Mouse (Mus musculus): ENCODE measurements at regions not wholly inside any gene's neighbourhood (a gene's known extent, or its start where the extent isn't known, plus 50 kb on each side); places are given as distances from the start of the nearest gene placed in this dataset.
"Not testable (repeated sequence)": the region's sequence is repeated elsewhere in the genome, so short reads cannot be mapped to it uniquely, and the experiment has no call there.

DNA sequence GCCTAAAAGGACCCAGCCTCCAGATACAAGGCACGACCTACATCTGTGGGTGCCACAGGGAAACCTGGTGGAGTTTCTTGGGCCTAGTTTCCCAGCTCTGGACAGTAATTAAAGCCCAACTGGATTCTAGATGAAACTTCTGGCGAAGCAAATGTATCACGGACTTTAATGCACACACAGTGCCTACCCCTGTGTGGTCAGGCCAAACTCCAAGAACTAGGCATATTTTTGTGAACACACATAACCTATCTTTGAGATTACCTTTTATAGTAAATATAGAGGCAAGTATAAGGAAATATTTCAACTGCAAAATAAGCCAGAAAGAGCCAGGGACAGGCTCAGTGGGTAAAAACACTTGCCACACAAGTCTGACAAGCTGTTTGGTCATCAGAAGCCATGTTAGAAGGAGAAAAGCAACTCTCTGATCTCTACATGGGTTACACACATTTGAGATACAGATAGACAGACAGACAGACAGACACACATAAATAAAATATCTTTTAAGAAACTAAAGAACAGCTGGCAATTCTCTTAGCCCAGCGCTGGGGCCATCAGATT lies 63.7 kb upstream of the Cpm start:
- Histone ChIP-seq H3K4me2 (replicated peaks; ENCODE audit: low read depth) (no peak overlapping the region), H3K36me3 (ENCODE audit: control insufficient read depth, insufficient read depth, low read length) (no peaks in the 10 kb centered on the region), H3K4me1 (replicated peaks; ENCODE audit: control insufficient read depth, insufficient read depth) (no peaks in the 10 kb centered on the region), H3K4me3 (ENCODE audit: low read depth, low read length) (no peak overlapping the region), H3K9ac (ENCODE audit: low read length) (no peak overlapping the region), H3K9me3 (ENCODE audit: control insufficient read depth, low read length) (no peaks in the 10 kb centered on the region), H3K27ac (replicated peaks) (no peak overlapping the region), H3K27me3 (ENCODE audit: control insufficient read depth, insufficient read depth, low read length) (no peaks in the 10 kb centered on the region)
- DNase-seq (ENCODE audit: low spot score) (no peak), ATAC-seq (ENCODE audit: low FRiP score, low TSS enrichment) (no peak)
- no peak for TF ChIP-seq EP300 (optimal IDR thresholded peaks at IDR 0.05)
- no peak for TF ChIP-seq CTCF (IDR thresholded peaks at IDR 0.05; ENCODE audit: low read depth)
- 90% methylated on average over 4 of the region's 4 CpGs for WGBS

- Histone ChIP-seq H3K4me3 (ENCODE audit: low read depth, low read length) (no peak overlapping the region), H3K4me1 (replicated peaks; ENCODE audit: control insufficient read depth, insufficient read depth) (no peaks in the 10 kb centered on the region), H3K9me3 (ENCODE audit: control insufficient read depth, low read length) (no peaks in the 10 kb centered on the region), H3K27ac (replicated peaks) (no peak overlapping the region), H3K27me3 (ENCODE audit: control insufficient read depth, insufficient read depth, low read length) (no peaks in the 10 kb centered on the region), H3K9ac (ENCODE audit: low read length) (no peak overlapping the region), H3K36me3 (ENCODE audit: control insufficient read depth, insufficient read depth, low read length) (no peaks in the 10 kb centered on the region), H3K4me2 (replicated peaks; ENCODE audit: low read depth) (no peak overlapping the region)
- TF ChIP-seq EP300 (optimal IDR thresholded peaks at IDR 0.05): no peak
- no peak for TF ChIP-seq CTCF (IDR thresholded peaks at IDR 0.05; ENCODE audit: low read depth)
- WGBS: 93% methylated on average over 3 of the region's 3 CpGs
- DNase-seq (ENCODE audit: low spot score) (no peak), ATAC-seq (ENCODE audit: low FRiP score, low TSS enrichment) (no peak)
Measured at GRCm38 (mm10) chr10:117565110-117565509, 64.2 kb upstream of the Cpm start.

DNA sequence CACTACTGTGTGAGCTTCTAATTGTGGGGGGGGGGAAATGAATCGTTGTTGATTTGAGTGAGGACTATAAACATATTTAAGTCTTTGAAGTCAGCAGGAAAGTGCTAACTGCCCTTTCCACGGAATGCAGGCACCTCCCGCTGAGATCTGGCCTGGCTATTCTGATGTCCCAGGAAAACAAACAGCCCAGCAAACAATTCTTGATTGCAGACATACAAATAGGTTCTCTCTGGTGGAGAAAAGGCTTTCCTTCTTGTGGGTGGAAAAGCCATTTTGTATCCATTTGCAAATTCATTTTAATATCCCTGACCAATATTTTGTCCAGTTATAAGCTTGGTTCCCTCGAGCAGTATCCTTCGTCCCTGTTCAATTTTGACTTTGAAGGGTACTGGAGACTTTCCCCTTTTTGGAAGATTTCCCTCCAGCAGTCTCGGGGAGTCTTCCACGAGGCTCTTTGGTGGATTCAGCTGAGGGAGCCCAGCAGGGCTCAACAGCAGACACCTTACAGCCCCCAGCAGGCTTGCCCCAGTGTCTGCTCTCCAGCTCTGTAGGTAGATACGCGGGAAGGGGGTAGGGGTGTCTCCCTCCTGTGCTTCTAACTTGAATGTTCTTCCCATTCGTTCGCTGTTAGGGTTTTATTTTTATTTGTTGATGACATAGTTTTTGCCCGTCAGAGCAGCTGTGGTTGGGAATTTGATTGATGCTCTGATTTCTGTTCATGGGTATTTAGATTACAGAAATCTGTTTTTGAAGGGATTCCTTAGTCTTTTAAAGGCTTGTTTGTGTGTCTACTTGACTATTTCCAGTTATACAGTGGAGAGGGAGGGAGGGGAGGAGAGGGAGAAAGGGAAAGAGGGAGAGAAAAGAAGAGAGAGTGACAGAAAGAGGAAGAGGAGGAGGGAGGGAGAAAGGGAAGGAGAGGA lies 64.9 kb upstream of the Cpm start:
- 46% methylated on average over 12 of the region's 12 CpGs for WGBS

GRCm38 (mm10) chr10:117563429-117564117 lies 65.7 kb upstream of the Cpm start:
- Histone ChIP-seq H3K4me1 (replicated peaks; ENCODE audit: control insufficient read depth, insufficient read depth) (no peaks in the 10 kb centered on the region), H3K4me3 (ENCODE audit: low read depth, low read length) (no peak overlapping the region), H3K27ac (replicated peaks) (no peak overlapping the region), H3K9me3 (ENCODE audit: control insufficient read depth, low read length) (no peaks in the 10 kb centered on the region), H3K36me3 (ENCODE audit: control insufficient read depth, insufficient read depth, low read length) (no peaks in the 10 kb centered on the region), H3K27me3 (ENCODE audit: control insufficient read depth, insufficient read depth, low read length) (no peaks in the 10 kb centered on the region), H3K4me2 (replicated peaks; ENCODE audit: low read depth) (no peak overlapping the region), H3K9ac (ENCODE audit: low read length) (no peak overlapping the region)
- WGBS: 58% methylated on average over 8 of the region's 8 CpGs
- TF ChIP-seq EP300 (optimal IDR thresholded peaks at IDR 0.05) (no peak), CTCF (IDR thresholded peaks at IDR 0.05; ENCODE audit: low read depth) (no peak)
- ATAC-seq (ENCODE audit: low FRiP score, low TSS enrichment): no peak
- DNase-seq (ENCODE audit: low spot score): no peak

More for the DNA sequence above, 64.9 kb upstream of the Cpm start:
- Histone ChIP-seq H3K27me3 (ENCODE audit: control insufficient read depth, insufficient read depth, low read length) (no peaks in the 10 kb centered on the region), H3K9me3 (ENCODE audit: control insufficient read depth, low read length) (no peaks in the 10 kb centered on the region), H3K4me1 (replicated peaks; ENCODE audit: control insufficient read depth, insufficient read depth) (no peaks in the 10 kb centered on the region), H3K27ac (replicated peaks) (no peak overlapping the region), H3K9ac (ENCODE audit: low read length) (no peak overlapping the region), H3K36me3 (ENCODE audit: control insufficient read depth, insufficient read depth, low read length) (no peaks in the 10 kb centered on the region), H3K4me2 (replicated peaks; ENCODE audit: low read depth) (no peak overlapping the region), H3K4me3 (ENCODE audit: low read depth, low read length) (no peak overlapping the region)
- no peak for TF ChIP-seq CTCF (IDR thresholded peaks at IDR 0.05; ENCODE audit: low read depth)
- TF ChIP-seq EP300 (optimal IDR thresholded peaks at IDR 0.05): no peak
- DNase-seq (ENCODE audit: low spot score) (no peak), ATAC-seq (ENCODE audit: low FRiP score, low TSS enrichment) (no peak)

GRCm38 (mm10) chr10:117562850-117563248 lies 66.5 kb upstream of the Cpm start:
- WGBS: 78% methylated on average over 3 of the region's 3 CpGs
- ATAC-seq (ENCODE audit: low FRiP score, low TSS enrichment): not testable (repeated sequence)

More at GRCm38 (mm10) chr10:117562850-117563248, 66.5 kb upstream of the Cpm start:
- DNase-seq (ENCODE audit: low spot score); H3K27me3 ChIP-seq (ENCODE audit: control insufficient read depth, insufficient read depth, low read length); H3K4me1 ChIP-seq (replicated peaks; ENCODE audit: control insufficient read depth, insufficient read depth); H3K36me3 ChIP-seq (ENCODE audit: control insufficient read depth, insufficient read depth, low read length); H3K4me2 ChIP-seq (replicated peaks; ENCODE audit: low read depth); H3K9me3 ChIP-seq (ENCODE audit: control insufficient read depth, low read length); H3K27ac ChIP-seq (replicated peaks); H3K9ac ChIP-seq (ENCODE audit: low read length); H3K4me3 ChIP-seq (ENCODE audit: low read depth, low read length): not testable (repeated sequence)
